Mouse (Mus musculus) kidney, adult 2 months (tissue): ENCODE data around the gene Xylt1.

Source experiments
- CTCF ChIP-seq: fragments of 200-500 bp; conservative IDR thresholded peaks from 2 replicates; pipeline ENCODE4 v1.5.1; 2011; ENCODE audit warnings: low read depth, mild to moderate bottlenecking, control low read depth, low read length, moderate library complexity, mixed read lengths; ENCODE audit not compliant: insufficient read depth, insufficient read length
- POLR2A ChIP-seq: fragments of 200-500 bp; IDR thresholded peaks from one replicate; pipeline ENCODE4 v1.6.1; 2011; ENCODE audit warnings: low read depth, low read length, control low read depth

GRCm38 (mm10) chr7:117420836-117421566, 40.2 kb downstream of the Xylt1 start:
- no peak for TF ChIP-seq POLR2A
- no peak for TF ChIP-seq CTCF
